Mouse (Mus musculus) lung, postnatal 0 days (tissue): ENCODE data around the gene Zfp937.
"Not testable (repeated sequence)": the region's sequence is repeated elsewhere in the genome, so short reads cannot be mapped to it uniquely, and the experiment has no call there.

Experiments used
- CTCF ChIP-seq: IDR thresholded peaks from 2 replicates; pipeline ENCODE4 v1.5.1; 2016; ENCODE audit warnings: antibody characterized with exemption, mild to moderate bottlenecking
- EP300 ChIP-seq: IDR thresholded peaks from 2 replicates; pipeline ENCODE4 v1.6.1; 2016; ENCODE audit warnings: antibody characterized with exemption, mild to moderate bottlenecking, control low read depth

GRCm38 (mm10) chr2:150223263-150223662 lies 5.4 kb downstream of the Zfp937 start:
- not testable (repeated sequence) for TF ChIP-seq EP300, CTCF
